ENCODE assay signal across 22 mouse cellular contexts in the genomic region with DNA sequence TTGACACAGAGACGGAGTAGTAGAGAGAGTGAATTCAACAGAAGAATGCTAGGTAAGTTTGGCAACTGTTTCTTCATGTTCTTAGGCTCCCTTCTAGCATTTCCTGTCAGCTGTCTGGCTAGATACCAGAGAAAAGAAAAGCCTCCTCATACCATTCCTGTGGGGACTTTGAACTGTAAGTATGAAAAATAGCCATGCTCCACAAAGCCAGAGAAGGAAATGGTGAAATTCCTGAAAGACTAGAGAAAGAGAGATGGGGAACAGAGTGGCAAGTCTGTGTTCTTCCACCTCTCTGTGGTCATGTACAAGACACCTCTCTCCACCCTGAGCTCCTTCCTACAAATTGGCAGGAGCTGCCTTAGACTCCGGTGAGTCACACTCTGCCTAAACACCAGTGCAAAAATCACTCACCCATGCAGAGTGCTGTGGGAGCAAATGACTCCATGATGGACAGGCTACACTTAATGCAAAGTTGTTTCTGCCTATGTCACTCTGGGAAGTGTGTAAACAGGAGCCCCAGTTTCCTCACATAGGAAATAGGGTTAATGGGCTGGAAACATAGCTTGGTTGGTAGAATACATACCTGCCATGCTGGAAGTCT.
DNase-seq lines count a peak whose midpoint lies in the region; ATAC-seq and TF ChIP-seq lines count a peak whose summit lies in the region.
"Had no signal": no experiment of that assay in that cellular context is flagged by ENCODE, and none has a peak within 500 bp of the region (broad histone marks: within the 10 kb centered on the region; RNA-seq: fewer than 3 reads in every experiment).

No protein-coding gene starts in this region.

- no peaks in the 10 kb centered on the region for H3K9me3 ChIP-seq in embryonic facial prominence, embryonic 14.5 days (ENCODE audit: control insufficient read depth, low read length)
- H3K9me3 ChIP-seq in embryonic facial prominence, embryonic 10.5 days = no peaks in the 10 kb centered on the region
- H3K9me3 ChIP-seq in limb, embryonic 12.5 days = no peaks in the 10 kb centered on the region
- no peaks in the 10 kb centered on the region for H3K9me3 ChIP-seq in limb, embryonic 10.5 days (replicated peaks)
- H3K9me3 ChIP-seq: embryonic facial prominence, embryonic 13.5 days; forebrain, embryonic 10.5 days; G1E; heart, embryonic 13.5 days; hindbrain, embryonic 15.5 days; liver, embryonic 13.5 days had no signal

- H3K27me3 ChIP-seq in embryonic facial prominence, embryonic 14.5 days (replicated peaks; ENCODE audit: control insufficient read depth, insufficient read depth, low read length) = no peaks in the 10 kb centered on the region
- no peaks in the 10 kb centered on the region for H3K27me3 ChIP-seq in embryonic facial prominence, embryonic 10.5 days (replicated peaks; ENCODE audit: low read depth, poor library complexity, severe bottlenecking)
- no peaks in the 10 kb centered on the region for H3K27me3 ChIP-seq in limb, embryonic 12.5 days
- H3K27me3 ChIP-seq in limb, embryonic 10.5 days (ENCODE audit: low read depth, poor library complexity, severe bottlenecking) = no peaks in the 10 kb centered on the region
- no peaks in the 10 kb centered on the region for H3K27me3 ChIP-seq in Patski
- H3K27me3 ChIP-seq: embryonic facial prominence, embryonic 13.5 days; heart, embryonic 13.5 days; hindbrain, embryonic 15.5 days; liver, embryonic 13.5 days had no signal

- in situ Hi-C loops in Patski (cut with MboI; ENCODE audit: low pct_unique_long_range_greater_than_20kb) = no loop called here

- H3K4me1 ChIP-seq in embryonic facial prominence, embryonic 14.5 days (ENCODE audit: control insufficient read depth, insufficient read depth, low read length) = peaks cover 3% of the 10 kb centered on the region; the same call in 1 of the 2 replicates
- no peaks in the 10 kb centered on the region for H3K4me1 ChIP-seq in embryonic facial prominence, embryonic 10.5 days
- H3K4me1 ChIP-seq in limb, embryonic 12.5 days (replicated peaks) = no peaks in the 10 kb centered on the region
- H3K4me1 ChIP-seq in limb, embryonic 10.5 days = no peaks in the 10 kb centered on the region
- H3K4me1 ChIP-seq: embryonic facial prominence, embryonic 13.5 days; forebrain, embryonic 10.5 days; hindbrain, embryonic 15.5 days; liver, embryonic 13.5 days had no signal

- H3K27ac ChIP-seq in embryonic facial prominence, embryonic 14.5 days (replicated peaks; ENCODE audit: low read depth, low read length) = no peak overlapping the region; the same call in 1 of the 2 replicates
- H3K27ac ChIP-seq in embryonic facial prominence, embryonic 10.5 days (replicated peaks) = no peak overlapping the region
- no peak overlapping the region for H3K27ac ChIP-seq in limb, embryonic 12.5 days
- H3K27ac ChIP-seq in limb, embryonic 10.5 days = no peak overlapping the region
- H3K27ac ChIP-seq: embryonic facial prominence, embryonic 13.5 days; forebrain, embryonic 10.5 days; heart, embryonic 13.5 days; hindbrain, embryonic 15.5 days; left cerebral cortex, adult 2 months; liver, embryonic 13.5 days had no signal

- TF ChIP-seq CTCF in Patski (IDR thresholded peaks at IDR 0.05) = no peak

- ATAC-seq in embryonic facial prominence, embryonic 14.5 days (ENCODE audit: low read depth) = no peak
- 0 out of 2 replicates have a peak, but pooled peaks have one; percentile 26 for ATAC-seq in limb, embryonic 12.5 days (ENCODE audit: insufficient number of reproducible peaks, insufficient read depth, low FRiP score, low TSS enrichment, low read depth)
- peak; percentile 68 for ATAC-seq in Patski
- ATAC-seq in granulocyte monocyte progenitor cell, adult 5-6 weeks (replicated peaks; ENCODE audit: poor library complexity, severe bottlenecking) = no peak
- ATAC-seq: intestine, embryonic 16.5 days; midbrain, embryonic 16.5 days had no signal

- CTCF ChIA-PET in Patski (lab: Charles Lee) = no interaction called here

- POLR2A ChIA-PET in Patski (lab: Charles Lee) = interaction anchor here (0.6 kb wide), 2 partner anchors 21 to 1246 kb away, joined by 3 to 12 read pairs; no protein-coding TSS in a partner anchor

- 52% methylated on average over 2 of the region's 2 CpGs for WGBS in embryonic facial prominence, embryonic 14.5 days
- WGBS in embryonic facial prominence, embryonic 10.5 days = 81% methylated on average over 2 of the region's 2 CpGs
- WGBS in limb, embryonic 12.5 days = 73% methylated on average over 2 of the region's 2 CpGs
- WGBS in limb, embryonic 10.5 days = 83% methylated on average over 2 of the region's 2 CpGs

- H3K36me3 ChIP-seq in embryonic facial prominence, embryonic 14.5 days (ENCODE audit: control insufficient read depth, insufficient read depth, low read length) = no peaks in the 10 kb centered on the region
- no peaks in the 10 kb centered on the region for H3K36me3 ChIP-seq in embryonic facial prominence, embryonic 10.5 days (replicated peaks)
- no peaks in the 10 kb centered on the region for H3K36me3 ChIP-seq in limb, embryonic 12.5 days
- no peaks in the 10 kb centered on the region for H3K36me3 ChIP-seq in limb, embryonic 10.5 days
- H3K36me3 ChIP-seq: embryonic facial prominence, embryonic 13.5 days; forebrain, embryonic 10.5 days; G1E; heart, embryonic 13.5 days; hindbrain, embryonic 15.5 days; liver, embryonic 13.5 days had no signal

- no peak overlapping the region for H3K4me3 ChIP-seq in embryonic facial prominence, embryonic 14.5 days (ENCODE audit: low read depth, low read length)
- no peak overlapping the region for H3K4me3 ChIP-seq in embryonic facial prominence, embryonic 10.5 days
- H3K4me3 ChIP-seq in limb, embryonic 12.5 days (replicated peaks) = no peak overlapping the region
- H3K4me3 ChIP-seq in limb, embryonic 10.5 days = no peak overlapping the region
- H3K4me3 ChIP-seq: embryonic facial prominence, embryonic 13.5 days; forebrain, embryonic 10.5 days; heart, embryonic 13.5 days; hindbrain, embryonic 15.5 days; left cerebral cortex, adult 2 months; liver, embryonic 13.5 days had no signal

- no peak overlapping the region for H3K4me2 ChIP-seq in embryonic facial prominence, embryonic 14.5 days (ENCODE audit: low read depth, low read length)
- H3K4me2 ChIP-seq in limb, embryonic 12.5 days = no peak overlapping the region
- H3K4me2 ChIP-seq: embryonic facial prominence, embryonic 13.5 days; heart, embryonic 13.5 days; hindbrain, embryonic 15.5 days; liver, embryonic 13.5 days had no signal

- peak; percentile 24 for DNase-seq in embryonic facial prominence, embryonic 14.5 days (ENCODE audit: low spot score)
- no peak for DNase-seq in embryonic facial prominence, embryonic 10.5 days (ENCODE audit: low spot score)
- no peak for DNase-seq in limb, embryonic 10.5 days (ENCODE audit: low spot score)
- peak; percentile 61 for DNase-seq in Patski (ENCODE audit: low read depth, low spot score)
- peak; percentile 10 for DNase-seq in kidney, postnatal 14 days
- DNase-seq in left cerebral cortex, adult 8-10 months (ENCODE audit: low spot score in 2 of 2) = no peak
- DNase-seq: cerebellum, adult 9-11 months; heart, adult 11 months; liver, embryonic 13.5 days; right cerebral cortex, postnatal 14 days; spleen, adult 18-20 months; thymus, postnatal 4 days had no signal

- no peak overlapping the region for H3K9ac ChIP-seq in embryonic facial prominence, embryonic 14.5 days (ENCODE audit: low read depth, low read length)
- H3K9ac ChIP-seq in limb, embryonic 12.5 days (replicated peaks) = no peak overlapping the region
- H3K9ac ChIP-seq: embryonic facial prominence, embryonic 13.5 days; heart, embryonic 13.5 days; hindbrain, embryonic 15.5 days; liver, embryonic 13.5 days had no signal

Comparison
In these comparisons a context has a peak if more than half of its experiments do, and no peak if none do; other contexts are left out.
1. DNase-seq: peak in embryonic facial prominence, embryonic 14.5 days (single experiment), Patski (single experiment) and kidney, postnatal 14 days (single experiment); none in embryonic facial prominence, embryonic 10.5 days (single experiment), limb, embryonic 10.5 days (single experiment) and left cerebral cortex, adult 8-10 months (0 of 2).
2. ATAC-seq: peak in limb, embryonic 12.5 days (single experiment) and Patski (single experiment); none in embryonic facial prominence, embryonic 14.5 days (single experiment) and granulocyte monocyte progenitor cell, adult 5-6 weeks (single experiment).